Mouse (Mus musculus): Measurements from ENCODE around the gene Plekhg4. TPM values are rescaled to one million over a fixed set of nuclear protein-coding genes. Genes with fewer than 3 reads are reported as not detected.

The Plekhg4 gene
- polyA plus RNA-seq, 1 experiment from 2014 or later: 0.81 TPM

DNA sequence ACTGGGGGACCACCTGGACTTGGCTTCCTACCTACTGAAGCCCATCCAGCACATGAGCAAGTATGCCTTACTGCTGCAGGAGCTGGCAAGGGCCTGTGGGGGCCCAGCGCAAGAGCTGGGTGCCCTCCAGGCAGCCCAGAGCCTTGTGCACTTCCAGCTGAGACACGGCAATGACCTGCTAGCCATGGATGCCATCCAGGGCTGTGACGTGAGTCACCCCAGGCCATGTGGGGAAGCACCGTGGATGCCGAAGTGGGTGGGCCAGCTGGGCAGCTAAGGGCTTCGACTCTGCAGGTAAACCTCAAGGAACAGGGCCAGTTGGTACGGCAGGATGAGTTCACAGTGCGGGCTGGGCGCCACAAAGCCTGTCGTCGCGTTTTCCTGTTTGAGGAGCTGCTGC is 7.2 kb downstream of the Plekhg4 start:
- Histone ChIP-seq H3K27me3 (no peaks in the 10 kb centered on the region), H3K36me3 (no peaks in the 10 kb centered on the region), H3K4me3 (no peak overlapping the region), H3K9me3 (no peaks in the 10 kb centered on the region), H3K27ac (no peak overlapping the region), H3K9ac (no peak overlapping the region), H3K4me2 (no peak overlapping the region), H3K4me1 (peaks cover 21% of the 10 kb centered on the region)
- ATAC-seq (ENCODE audit: insufficient number of reproducible peaks, insufficient read depth, low FRiP score, low TSS enrichment, low read depth): no peak
- 77% methylated on average over 12 of the region's 12 CpGs for WGBS

DNA sequence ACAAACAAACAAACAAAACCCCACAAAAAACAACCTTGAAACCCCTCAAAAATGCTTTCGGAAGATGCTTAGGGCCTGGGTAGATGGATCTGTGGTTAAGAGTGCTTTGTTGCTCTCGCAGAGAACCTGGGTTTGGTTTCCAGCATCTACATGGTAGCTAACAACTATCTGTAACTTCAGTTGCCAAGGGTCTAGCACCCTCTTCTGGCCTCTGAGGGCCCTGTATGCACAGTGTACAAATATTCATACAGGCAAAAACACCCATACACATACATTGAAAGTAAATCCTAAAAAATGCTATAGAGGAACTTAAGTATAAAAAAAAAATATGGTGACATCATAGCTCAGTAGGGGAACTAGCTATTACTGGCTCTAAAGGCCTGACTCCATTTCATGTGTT is 11.0 kb downstream of the Plekhg4 start:
- no peak overlapping the region for H3K4me3 ChIP-seq
- no peaks in the 10 kb centered on the region for H3K36me3 ChIP-seq
- 99% methylated on average over 2 of the region's 2 CpGs for WGBS
- no peak overlapping the region for H3K4me2 ChIP-seq
- no peak overlapping the region for H3K9ac ChIP-seq
- H3K27me3 ChIP-seq: no peaks in the 10 kb centered on the region
- ATAC-seq (ENCODE audit: insufficient number of reproducible peaks, insufficient read depth, low FRiP score, low TSS enrichment, low read depth): no peak
- no peak overlapping the region for H3K27ac ChIP-seq
- peaks cover 16% of the 10 kb centered on the region for H3K4me1 ChIP-seq
- H3K9me3 ChIP-seq: no peaks in the 10 kb centered on the region

DNA sequence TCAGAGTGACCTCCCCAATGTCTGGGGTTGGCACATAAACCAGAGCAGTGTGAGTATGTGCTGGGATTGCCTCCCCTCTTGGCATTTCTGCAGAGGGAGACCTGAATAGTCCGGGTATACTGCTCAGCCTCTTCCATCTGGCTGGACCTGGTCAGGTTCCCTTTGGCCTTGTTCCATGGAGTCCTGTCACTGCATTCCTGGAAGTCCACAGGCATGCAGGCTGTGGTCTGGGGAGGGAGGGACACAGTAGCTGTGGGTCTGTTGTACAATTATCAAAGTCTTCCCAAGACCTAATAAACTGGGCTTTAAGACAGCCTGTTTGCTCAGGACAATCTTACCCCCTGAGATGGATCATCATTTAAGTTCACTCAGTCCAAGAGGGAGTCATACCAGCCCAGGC is 14.1 kb downstream of the Plekhg4 start:
- H3K9ac ChIP-seq: no peak overlapping the region
- H3K9me3 ChIP-seq: no peaks in the 10 kb centered on the region
- no peak overlapping the region for H3K4me3 ChIP-seq
- H3K4me1 ChIP-seq: peaks cover 13% of the 10 kb centered on the region
- no peak overlapping the region for H3K27ac ChIP-seq
- H3K36me3 ChIP-seq: no peaks in the 10 kb centered on the region
- H3K27me3 ChIP-seq: no peaks in the 10 kb centered on the region
- ATAC-seq (ENCODE audit: insufficient number of reproducible peaks, insufficient read depth, low FRiP score, low TSS enrichment, low read depth): no peak
- H3K4me2 ChIP-seq: no peak overlapping the region
- WGBS: 76% methylated on average over 1 of the region's 1 CpGs

DNA sequence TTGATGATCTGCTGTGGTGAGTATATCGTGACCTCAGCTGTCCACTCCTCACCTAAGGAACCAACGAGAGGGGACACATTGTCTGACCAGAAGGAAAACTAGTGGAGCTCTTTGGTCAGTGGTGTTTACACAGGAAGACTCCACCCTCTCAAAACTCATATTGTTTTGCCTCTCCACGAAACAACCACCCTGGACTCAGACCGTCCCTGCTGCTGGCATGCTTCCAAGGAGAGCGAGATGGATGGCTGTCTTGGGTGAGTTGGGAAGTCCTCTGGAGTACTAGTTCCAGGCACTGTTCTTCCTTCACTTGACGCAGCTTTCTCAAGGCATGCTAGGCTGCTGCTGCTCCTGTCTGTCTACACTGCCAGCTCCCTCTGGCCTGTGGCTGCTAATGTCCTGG is 16.0 kb downstream of the Plekhg4 start:
- no peaks in the 10 kb centered on the region for H3K36me3 ChIP-seq
- H3K27ac ChIP-seq: no peak overlapping the region
- no peaks in the 10 kb centered on the region for H3K27me3 ChIP-seq
- H3K4me2 ChIP-seq: no peak overlapping the region
- peaks cover 13% of the 10 kb centered on the region for H3K4me1 ChIP-seq
- no peak overlapping the region for H3K4me3 ChIP-seq
- no peak overlapping the region for H3K9ac ChIP-seq
- H3K9me3 ChIP-seq: no peaks in the 10 kb centered on the region
- ATAC-seq (ENCODE audit: insufficient number of reproducible peaks, insufficient read depth, low FRiP score, low TSS enrichment, low read depth): no peak
- WGBS: 80% methylated on average over 6 of the region's 6 CpGs

DNA sequence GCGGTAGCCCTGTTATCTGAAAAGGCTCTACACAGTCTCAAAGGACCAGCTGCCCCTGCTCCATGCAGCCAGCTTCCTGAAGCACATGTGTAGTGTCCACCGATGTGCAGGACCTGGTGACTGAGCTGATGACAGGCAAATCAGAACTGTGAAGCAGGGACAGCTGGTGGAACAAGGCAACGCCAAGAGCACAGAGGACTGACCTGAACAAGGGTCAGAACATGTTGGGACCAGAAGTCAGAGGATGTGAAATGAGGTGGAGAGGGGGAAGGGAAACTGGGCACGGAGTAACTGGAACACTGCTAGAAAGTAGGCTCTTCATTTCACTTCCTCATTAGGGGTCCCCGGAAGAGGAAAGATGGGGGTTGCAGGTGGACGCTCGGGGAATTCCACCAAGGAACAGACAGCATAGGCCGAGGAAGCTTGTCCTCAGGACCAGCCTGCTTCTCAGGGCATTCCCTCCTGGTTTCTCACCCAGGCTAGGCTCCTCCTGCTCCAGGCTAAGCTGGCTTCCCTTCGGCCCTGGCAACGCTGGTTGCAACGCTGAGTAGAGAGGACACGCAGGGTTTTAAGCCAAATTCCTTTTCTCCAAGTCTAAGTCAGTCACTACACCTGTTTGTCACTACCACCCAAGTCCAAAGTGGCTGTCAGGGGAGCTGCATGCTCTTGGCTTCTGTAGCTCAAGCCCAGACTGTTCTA is 20.2 kb downstream of the Plekhg4 start:
- no peaks in the 10 kb centered on the region for H3K4me1 ChIP-seq
- H3K9ac ChIP-seq: no peak overlapping the region
- WGBS: 89% methylated on average over 12 of the region's 12 CpGs
- H3K27ac ChIP-seq: no peak overlapping the region
- H3K27me3 ChIP-seq: no peaks in the 10 kb centered on the region
- ATAC-seq (ENCODE audit: insufficient number of reproducible peaks, insufficient read depth, low FRiP score, low TSS enrichment, low read depth): no peak
- H3K9me3 ChIP-seq: no peaks in the 10 kb centered on the region
- H3K4me3 ChIP-seq: no peak overlapping the region
- H3K36me3 ChIP-seq: no peaks in the 10 kb centered on the region
- H3K4me2 ChIP-seq: no peak overlapping the region

DNA sequence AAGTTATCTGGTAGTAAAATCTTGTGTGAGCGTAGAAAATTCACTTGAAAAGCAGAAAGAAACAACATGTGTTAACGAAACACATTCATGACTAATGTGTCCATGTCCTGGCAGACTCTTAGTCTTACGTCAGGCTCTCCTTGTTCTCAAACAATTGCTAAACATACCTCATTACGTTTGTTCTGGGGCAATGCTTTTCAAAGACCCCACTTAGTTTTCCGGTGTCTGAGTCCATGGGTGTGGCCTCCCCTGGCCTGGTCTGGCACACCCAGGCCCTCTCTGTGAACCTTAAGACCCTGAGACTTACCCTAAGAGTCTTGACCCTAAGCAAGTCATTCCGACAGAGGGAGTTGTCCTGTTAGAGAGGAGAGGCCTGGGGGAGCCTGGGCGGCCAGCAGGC is 20.8 kb downstream of the Plekhg4 start:
- H3K9me3 ChIP-seq: no peaks in the 10 kb centered on the region
- WGBS: 73% methylated on average over 7 of the region's 7 CpGs
- no peaks in the 10 kb centered on the region for H3K36me3 ChIP-seq
- no peak overlapping the region for H3K9ac ChIP-seq
- no peak for ATAC-seq (ENCODE audit: insufficient number of reproducible peaks, insufficient read depth, low FRiP score, low TSS enrichment, low read depth)
- no peak overlapping the region for H3K4me2 ChIP-seq
- no peaks in the 10 kb centered on the region for H3K4me1 ChIP-seq
- H3K27ac ChIP-seq: no peak overlapping the region
- no peak overlapping the region for H3K4me3 ChIP-seq
- H3K27me3 ChIP-seq: no peaks in the 10 kb centered on the region

DNA sequence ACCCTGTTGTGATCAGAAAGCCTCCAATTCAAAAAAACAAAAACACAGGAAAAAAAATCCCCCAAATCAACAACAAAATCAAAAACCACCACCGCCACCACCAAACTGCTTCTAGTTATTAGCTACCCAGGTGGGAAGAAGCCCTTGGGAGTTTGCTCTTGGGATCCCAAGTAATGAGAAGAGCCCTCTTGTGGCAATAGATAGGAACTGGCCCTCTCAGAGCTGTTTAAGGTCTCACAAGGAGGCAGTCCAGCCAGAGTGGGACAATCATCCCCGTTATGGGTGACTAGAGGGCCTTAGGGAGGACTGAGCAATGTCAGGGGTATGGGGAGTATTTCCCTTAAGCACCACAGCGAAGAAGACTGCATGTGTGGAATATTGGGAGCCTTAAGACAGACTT is 24.7 kb downstream of the Plekhg4 start:
- Histone ChIP-seq H3K36me3 (no peaks in the 10 kb centered on the region), H3K4me1 (no peaks in the 10 kb centered on the region), H3K9me3 (no peaks in the 10 kb centered on the region), H3K4me2 (no peak overlapping the region), H3K27ac (no peak overlapping the region), H3K27me3 (no peaks in the 10 kb centered on the region), H3K4me3 (no peak overlapping the region), H3K9ac (no peak overlapping the region)
- WGBS: 40% methylated on average over 3 of the region's 3 CpGs
- ATAC-seq (ENCODE audit: insufficient number of reproducible peaks, insufficient read depth, low FRiP score, low TSS enrichment, low read depth): no peak

DNA sequence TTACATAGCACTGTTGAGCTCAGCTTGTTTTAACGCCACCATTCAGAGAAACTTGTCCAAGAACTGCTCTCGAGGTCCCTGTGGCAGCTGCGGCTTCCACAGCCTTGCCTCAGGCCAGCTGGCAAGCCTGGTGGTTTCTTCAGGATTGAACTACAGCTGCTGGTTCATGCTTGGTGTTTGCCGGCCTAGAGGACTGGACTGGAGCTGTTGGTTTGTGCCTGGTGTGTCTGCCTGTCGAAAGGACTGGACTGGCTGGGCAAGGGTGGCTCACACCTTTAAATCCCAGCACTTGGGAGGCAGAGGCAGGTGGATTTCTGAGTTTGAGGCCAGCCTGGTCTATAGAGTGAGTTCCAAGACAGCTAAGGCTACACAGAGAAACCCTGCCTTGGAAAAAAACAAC is 26.9 kb downstream of the Plekhg4 start:
- WGBS: 83% methylated on average over 5 of the region's 5 CpGs

DNA sequence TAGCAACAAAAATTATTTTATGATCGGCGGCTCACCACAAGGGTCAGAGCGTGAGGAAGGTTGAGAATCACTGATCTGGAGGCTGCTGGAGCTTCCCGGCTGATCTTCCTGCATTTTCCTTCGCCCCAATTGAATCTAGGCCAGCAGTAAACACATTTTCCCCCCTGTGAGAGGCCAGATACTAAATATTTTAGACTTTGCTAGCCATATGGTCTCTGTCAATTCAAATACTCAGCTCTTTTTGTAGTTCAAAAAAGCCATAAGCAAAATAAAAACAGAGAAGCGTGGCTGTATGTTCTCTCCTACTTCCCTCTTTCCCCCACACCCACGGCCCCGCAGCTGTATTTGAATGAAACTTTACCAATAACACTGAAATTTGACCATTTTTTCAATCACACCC is 30.4 kb downstream of the Plekhg4 start:
- Histone ChIP-seq H3K4me1 (no peaks in the 10 kb centered on the region), H3K4me3 (no peak overlapping the region), H3K9ac (no peak overlapping the region), H3K36me3 (no peaks in the 10 kb centered on the region), H3K27ac (no peak overlapping the region), H3K4me2 (no peak overlapping the region), H3K9me3 (no peaks in the 10 kb centered on the region), H3K27me3 (no peaks in the 10 kb centered on the region)
- ATAC-seq (ENCODE audit: insufficient number of reproducible peaks, insufficient read depth, low FRiP score, low TSS enrichment, low read depth): no peak
- WGBS: 81% methylated on average over 8 of the region's 8 CpGs

More for the DNA sequence above, 26.9 kb downstream of the Plekhg4 start:
- H3K27ac ChIP-seq: no peak overlapping the region
- H3K4me2 ChIP-seq: no peak overlapping the region
- H3K4me3 ChIP-seq: no peak overlapping the region
- H3K4me1 ChIP-seq: no peaks in the 10 kb centered on the region
- no peak for ATAC-seq (ENCODE audit: insufficient number of reproducible peaks, insufficient read depth, low FRiP score, low TSS enrichment, low read depth)
- no peaks in the 10 kb centered on the region for H3K27me3 ChIP-seq
- H3K9ac ChIP-seq: no peak overlapping the region
- no peaks in the 10 kb centered on the region for H3K36me3 ChIP-seq
- H3K9me3 ChIP-seq: no peaks in the 10 kb centered on the region

DNA sequence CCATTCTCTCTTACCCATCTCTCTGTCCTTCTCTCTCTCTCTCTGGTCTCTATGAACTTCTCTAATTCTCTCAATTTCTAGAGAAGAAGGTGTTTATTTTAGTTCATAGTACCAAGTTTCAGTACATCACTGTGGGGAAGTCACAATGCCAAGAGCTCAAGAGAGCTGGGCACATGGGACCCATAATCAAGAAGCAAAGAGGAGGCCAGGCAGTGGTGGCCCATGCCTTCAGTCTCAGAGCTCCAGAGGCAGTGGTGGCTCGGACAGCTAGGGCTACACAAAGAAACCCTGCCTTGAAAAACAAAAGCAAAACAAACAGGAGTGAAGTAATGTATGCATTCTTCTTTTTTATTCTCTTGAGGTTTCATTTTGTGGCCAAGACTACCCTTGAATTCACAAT is 31.4 kb downstream of the Plekhg4 start:
- Histone ChIP-seq H3K9ac (no peak overlapping the region), H3K27ac (no peak overlapping the region), H3K36me3 (no peaks in the 10 kb centered on the region), H3K9me3 (no peaks in the 10 kb centered on the region), H3K4me2 (no peak overlapping the region), H3K27me3 (no peaks in the 10 kb centered on the region), H3K4me1 (no peaks in the 10 kb centered on the region), H3K4me3 (no peak overlapping the region)
- WGBS: 56% methylated on average over 1 of the region's 1 CpGs
- ATAC-seq (ENCODE audit: insufficient number of reproducible peaks, insufficient read depth, low FRiP score, low TSS enrichment, low read depth): no peak

DNA sequence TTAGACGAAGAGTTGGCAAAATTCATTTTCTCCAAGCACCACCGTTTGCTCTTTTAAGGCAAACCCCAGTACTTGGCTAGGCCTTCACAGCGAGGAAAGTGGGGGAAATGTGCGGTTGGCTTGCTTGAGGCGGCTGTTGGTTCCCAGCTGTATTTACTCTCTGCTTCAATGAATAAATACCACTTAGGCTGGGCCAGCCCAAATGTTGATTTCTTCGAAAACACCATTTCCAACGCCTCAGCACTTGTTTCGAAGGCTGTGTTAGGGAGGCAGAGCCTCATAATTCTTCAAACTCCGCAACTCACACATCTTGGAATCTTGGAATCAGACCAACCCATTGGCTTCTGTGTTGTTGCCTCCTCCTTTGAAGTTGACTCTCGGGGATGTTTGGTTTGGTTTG is 33.3 kb downstream of the Plekhg4 start:
- no peaks in the 10 kb centered on the region for H3K4me1 ChIP-seq
- H3K4me2 ChIP-seq: no peak overlapping the region
- no peak overlapping the region for H3K27ac ChIP-seq
- WGBS: 78% methylated on average over 10 of the region's 10 CpGs
- H3K36me3 ChIP-seq: no peaks in the 10 kb centered on the region
- no peaks in the 10 kb centered on the region for H3K9me3 ChIP-seq
- no peak overlapping the region for H3K9ac ChIP-seq
- H3K4me3 ChIP-seq: no peak overlapping the region
- no peak for ATAC-seq (ENCODE audit: insufficient number of reproducible peaks, insufficient read depth, low FRiP score, low TSS enrichment, low read depth)
- no peaks in the 10 kb centered on the region for H3K27me3 ChIP-seq

DNA sequence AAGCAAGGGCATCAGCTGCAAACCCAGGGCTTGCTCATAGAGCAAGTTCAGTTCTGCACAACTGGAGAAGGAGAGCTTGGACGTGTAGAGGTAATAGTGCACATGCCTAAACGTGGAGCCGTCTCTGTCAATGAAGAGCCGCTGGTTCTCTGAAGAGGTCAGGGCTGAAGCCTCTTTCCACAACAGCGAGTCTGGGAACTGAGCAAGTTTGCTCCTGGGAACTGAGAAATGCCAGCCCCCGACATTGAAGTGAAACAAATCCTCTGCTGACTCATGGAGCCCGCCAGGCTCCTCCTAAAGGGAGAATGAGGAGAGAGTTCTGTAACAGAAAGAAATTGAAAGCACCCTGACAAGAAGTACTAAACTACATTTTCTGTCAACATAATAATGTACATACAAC is 35.3 kb downstream of the Plekhg4 start:
- no peak overlapping the region for H3K9ac ChIP-seq
- peaks cover 2% of the 10 kb centered on the region for H3K4me1 ChIP-seq
- no peaks in the 10 kb centered on the region for H3K36me3 ChIP-seq
- H3K27me3 ChIP-seq: peaks cover 16% of the 10 kb centered on the region
- H3K9me3 ChIP-seq: no peaks in the 10 kb centered on the region
- H3K4me3 ChIP-seq: no peak overlapping the region
- WGBS: 66% methylated on average over 7 of the region's 7 CpGs
- ATAC-seq (ENCODE audit: insufficient number of reproducible peaks, insufficient read depth, low FRiP score, low TSS enrichment, low read depth): no peak
- no peak overlapping the region for H3K4me2 ChIP-seq
- no peak overlapping the region for H3K27ac ChIP-seq
